Mouse (Mus musculus) limb, embryonic 14.5 days (tissue): ENCODE measurements around the gene Nrip2. TPM values are rescaled to one million over a fixed set of nuclear protein-coding genes. Genes with fewer than 3 reads are reported as not detected.

Source experiments
- ATAC-seq: fragments of 200-750 bp; cut with Nextera tagmentation; 2 replicates; pipeline ENCODE4 v1.8.0; 2017; ENCODE audit warnings: low read depth, moderate number of reproducible peaks, moderate TSS enrichment; ENCODE audit not compliant: low FRiP score
- DNase-seq: peaks from one replicate; pipeline ENCODE4 v3.0.0-alpha.2; 2015; ENCODE audit warnings: low spot score
- H3K27ac ChIP-seq: fragments of 300-500 bp; sonication (generic); replicated peaks from 2 replicates; pipeline ENCODE4 v1.5.1; 2014; ENCODE audit warnings: low read depth, mild to moderate bottlenecking, low read length, moderate library complexity, mixed read lengths
- H3K27me3 ChIP-seq: fragments of 300-500 bp; sonication (generic); 2 replicates; pipeline ENCODE4 v1.6.1; 2014; ENCODE audit warnings: low read length, mixed read lengths; ENCODE audit not compliant: control insufficient read depth, insufficient read depth
- H3K36me3 ChIP-seq: fragments of 300-500 bp; sonication (generic); 2 replicates; pipeline ENCODE4 v1.6.1; 2014; ENCODE audit warnings: mild to moderate bottlenecking, low read length, moderate library complexity, mixed read lengths; ENCODE audit not compliant: control insufficient read depth, insufficient read depth
- H3K4me1 ChIP-seq: fragments of 300-500 bp; sonication (generic); 2 replicates; pipeline ENCODE4 v1.6.1; 2014; ENCODE audit warnings: antibody characterized with exemption, low read length, mixed read lengths; ENCODE audit not compliant: control insufficient read depth, insufficient read depth
- H3K4me2 ChIP-seq: fragments of 300-500 bp; sonication (generic); replicated peaks from 2 replicates; pipeline ENCODE4 v1.6.1; 2014; ENCODE audit warnings: low read depth, mild to moderate bottlenecking, low read length, moderate library complexity; ENCODE audit not compliant: severe bottlenecking
- H3K4me3 ChIP-seq: fragments of 300-500 bp; sonication (generic); replicated peaks from 2 replicates; pipeline ENCODE4 v1.5.1; 2014; ENCODE audit warnings: low read length
- H3K9ac ChIP-seq: fragments of 300-500 bp; sonication (generic); 2 replicates; pipeline ENCODE4 v1.6.1; 2014; ENCODE audit warnings: mild to moderate bottlenecking, low read depth, low read length, moderate library complexity; ENCODE audit not compliant: severe bottlenecking
- H3K9me3 ChIP-seq: fragments of 300-500 bp; sonication (generic); 2 replicates; pipeline ENCODE4 v1.6.1; 2016; ENCODE audit warnings: low read length; ENCODE audit not compliant: control insufficient read depth
- POLR2A ChIP-seq: fragments of 200-500 bp; IDR thresholded peaks from 2 replicates; pipeline ENCODE4 v1.8.0; 2012; ENCODE audit warnings: inconsistent platforms, mild to moderate bottlenecking, moderate library complexity, borderline replicate concordance; ENCODE audit not compliant: insufficient read depth, insufficient read length; ENCODE audit errors: extremely low read depth
- WGBS: fragments of 180-500 bp; shearing (Covaris S2); extraction: QIAGEN DNeasy Blood & Tissue Kit; methylation state at CpG from one replicate; pipeline ENCODE4 v1.1.7; 2014; 5-methylcytosine and 5-hydroxymethylcytosine counted together
- polyA plus RNA-seq, 2 experiments: library from polyadenylated mRNA; depleted of rRNA in 1 of 2; stranded (reverse) in 1 of 2; unstranded in 1 of 2; fragments of >200 nt; fragmentation: Nextera tagmentation in 1 of 2; extraction: Ambion mirVana in 1 of 2; gene quantifications; 2 replicates each; pipeline versions ENCODE4 v1.2.1 to v1.2.3; 2012 to 2014

Nrip2 gene
- polyA plus RNA-seq, 2 experiments, result 5.7 to 7.0 TPM

DNA sequence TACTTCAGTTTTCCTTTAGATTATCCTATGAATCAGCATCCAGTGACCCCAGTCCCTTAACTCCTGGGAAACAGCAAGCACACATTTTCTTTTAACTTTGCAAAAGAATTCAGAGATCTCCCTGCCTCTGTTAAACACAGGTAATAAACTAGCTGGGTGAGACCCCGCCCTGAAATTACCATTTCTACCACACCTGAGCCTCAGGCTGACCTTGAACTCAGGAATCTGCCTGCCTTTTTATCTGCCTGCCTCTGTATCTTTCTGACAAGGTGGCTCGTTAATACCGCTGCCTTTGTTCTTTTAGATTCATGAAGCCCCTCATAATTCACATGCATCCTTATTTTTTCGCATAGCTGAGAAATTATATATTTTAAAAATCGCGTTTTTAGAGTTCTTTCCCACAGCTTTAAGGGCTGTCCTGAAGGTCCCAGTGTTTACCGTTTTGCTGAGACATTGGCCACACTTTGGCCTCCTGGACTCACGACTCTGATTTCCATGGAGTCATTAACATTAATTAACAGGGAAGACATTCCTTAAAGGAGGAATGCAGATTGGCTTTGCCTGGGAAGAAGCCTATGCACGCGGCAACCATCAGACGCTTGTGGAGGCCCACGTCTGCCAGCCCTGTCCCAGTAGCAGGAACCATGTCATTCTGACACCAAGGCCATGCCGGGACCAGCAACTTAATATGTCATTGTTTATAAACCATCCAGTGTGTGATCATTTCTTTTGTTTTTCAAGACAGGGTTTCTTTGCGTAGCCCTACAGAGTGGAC is 61.8 kb downstream of the Nrip2 start:
- Histone ChIP-seq H3K36me3 (no peaks in the 10 kb centered on the region), H3K4me2 (no peak overlapping the region), H3K4me1 (no peaks in the 10 kb centered on the region), H3K27me3 (no peaks in the 10 kb centered on the region), H3K27ac (no peak overlapping the region), H3K9me3 (no peaks in the 10 kb centered on the region), H3K4me3 (no peak overlapping the region), H3K9ac (no peak overlapping the region)
- DNase-seq, result no peak
- WGBS, result 77% methylated on average over 14 of the region's 14 CpGs
- TF ChIP-seq POLR2A, result no peak
- ATAC-seq, result no peak

DNA sequence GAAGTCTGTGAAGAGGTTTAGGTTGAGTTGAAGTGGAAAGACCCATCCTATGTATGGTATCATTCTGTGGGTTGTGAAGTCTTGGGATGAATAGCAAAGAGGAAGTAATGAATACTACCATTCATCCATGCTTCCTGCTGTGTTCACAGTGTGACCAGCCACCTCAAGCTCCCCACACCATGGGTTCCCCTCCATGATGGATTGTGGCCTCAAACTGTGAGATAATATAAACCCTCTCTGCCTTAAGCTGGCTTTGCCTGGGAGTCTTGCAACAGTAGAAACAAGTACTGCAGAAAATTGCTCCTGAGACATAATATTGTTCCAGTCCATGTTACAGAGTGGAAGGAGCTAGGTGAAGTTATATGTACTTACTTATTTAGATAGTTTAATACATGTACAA is 62.5 kb downstream of the Nrip2 start:
- Histone ChIP-seq H3K9ac (no peak overlapping the region), H3K27me3 (no peaks in the 10 kb centered on the region), H3K27ac (no peak overlapping the region), H3K4me3 (no peak overlapping the region), H3K36me3 (no peaks in the 10 kb centered on the region), H3K4me1 (no peaks in the 10 kb centered on the region), H3K4me2 (no peak overlapping the region), H3K9me3 (no peaks in the 10 kb centered on the region)
- no peak for DNase-seq
- no peak for ATAC-seq
- TF ChIP-seq POLR2A, result no peak

DNA sequence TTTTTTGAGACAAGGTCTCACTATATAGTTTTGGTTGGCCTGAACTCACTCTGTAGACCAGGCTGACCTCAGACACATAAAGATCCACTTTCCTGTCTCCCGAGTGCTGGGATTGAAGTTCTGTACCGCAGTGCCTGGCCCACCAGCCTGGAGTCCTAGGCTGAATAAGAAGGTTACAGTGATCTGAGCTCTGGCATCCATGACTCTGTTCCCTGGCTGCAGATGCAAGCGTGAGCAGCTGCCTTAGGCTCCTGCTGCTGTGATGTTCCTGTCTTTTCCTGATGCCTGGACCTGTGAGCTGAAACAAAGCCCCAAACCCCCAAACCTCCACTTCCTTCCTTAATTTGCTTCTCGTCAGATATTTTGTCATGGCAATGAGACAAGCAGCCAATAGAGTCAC is 65.9 kb downstream of the Nrip2 start:
- Histone ChIP-seq H3K4me2 (no peak overlapping the region), H3K9me3 (no peaks in the 10 kb centered on the region), H3K36me3 (no peaks in the 10 kb centered on the region), H3K4me1 (no peaks in the 10 kb centered on the region), H3K4me3 (no peak overlapping the region), H3K27ac (no peak overlapping the region), H3K27me3 (no peaks in the 10 kb centered on the region), H3K9ac (no peak overlapping the region)
- 77% methylated on average over 4 of the region's 4 CpGs for WGBS
- TF ChIP-seq POLR2A, result no peak
- DNase-seq (no peak), ATAC-seq (no peak)

Other genes starting within 250 kb of the Nrip2 start
- 4.6 and 5.3 TPM in 2 replicates for gene Tead4, start 98.5 kb upstream of the Nrip2 start, polyA plus RNA-seq (2012; rRNA removed)
- 3.7 and 5.8 TPM in 2 replicates for gene Tead4, start 98.5 kb upstream of the Nrip2 start, polyA plus RNA-seq (2014; fragmentation: Nextera tagmentation; extraction: Ambion mirVana)
- gene Tulp3, start 43.4 kb upstream of the Nrip2 start, polyA plus RNA-seq (2012; rRNA removed), result 49.0 and 56.1 TPM in 2 replicates
- 20.3 and 24.8 TPM in 2 replicates for gene Tulp3, start 43.4 kb upstream of the Nrip2 start, polyA plus RNA-seq (2014; fragmentation: Nextera tagmentation; extraction: Ambion mirVana)
- 58.8 and 61.3 TPM in 2 replicates for gene Rhno1, start 36.4 kb upstream of the Nrip2 start, polyA plus RNA-seq (2012; rRNA removed)
- 127 and 138 TPM in 2 replicates for gene Rhno1, start 36.4 kb upstream of the Nrip2 start, polyA plus RNA-seq (2014; fragmentation: Nextera tagmentation; extraction: Ambion mirVana)
- 81.2 and 93.9 TPM in 2 replicates for gene Foxm1, start 36.3 kb upstream of the Nrip2 start, polyA plus RNA-seq (2012; rRNA removed)
- 30.9 and 33.1 TPM in 2 replicates for gene Foxm1, start 36.3 kb upstream of the Nrip2 start, polyA plus RNA-seq (2014; fragmentation: Nextera tagmentation; extraction: Ambion mirVana)
- 0.77 and 1.1 TPM in 2 replicates for gene Tex52, start 23.8 kb upstream of the Nrip2 start, polyA plus RNA-seq (2012; rRNA removed)
- gene Tex52, start 23.8 kb upstream of the Nrip2 start, polyA plus RNA-seq (2014; fragmentation: Nextera tagmentation; extraction: Ambion mirVana), result 0.26 and 0.37 TPM in 2 replicates
- gene Gm44596, start 23.8 kb upstream of the Nrip2 start, polyA plus RNA-seq (2012; rRNA removed), result not detected in 2 replicates
- not detected in 2 replicates for gene Gm44596, start 23.8 kb upstream of the Nrip2 start, polyA plus RNA-seq (2014; fragmentation: Nextera tagmentation; extraction: Ambion mirVana)
- gene Itfg2, start 25.6 kb downstream of the Nrip2 start, polyA plus RNA-seq (2012; rRNA removed), result 34.5 and 41.5 TPM in 2 replicates
- 29.0 and 32.1 TPM in 2 replicates for gene Itfg2, start 25.6 kb downstream of the Nrip2 start, polyA plus RNA-seq (2014; fragmentation: Nextera tagmentation; extraction: Ambion mirVana)
- 187 and 227 TPM in 2 replicates for gene Fkbp4, start 39.4 kb downstream of the Nrip2 start, polyA plus RNA-seq (2012; rRNA removed)
- gene Fkbp4, start 39.4 kb downstream of the Nrip2 start, polyA plus RNA-seq (2014; fragmentation: Nextera tagmentation; extraction: Ambion mirVana), result 297 and 306 TPM in 2 replicates
- gene Pzp, start 127.4 kb downstream of the Nrip2 start, polyA plus RNA-seq (2012; rRNA removed), result 0.06 and 0.47 TPM in 2 replicates
- not detected in 2 replicates for gene Pzp, start 127.4 kb downstream of the Nrip2 start, polyA plus RNA-seq (2014; fragmentation: Nextera tagmentation; extraction: Ambion mirVana)
- gene A2ml1, start 182.3 kb downstream of the Nrip2 start, polyA plus RNA-seq (2012; rRNA removed), result 0.10 TPM in 1 of 2 replicates, not detected in the other
- not detected in 2 replicates for gene A2ml1, start 182.3 kb downstream of the Nrip2 start, polyA plus RNA-seq (2014; fragmentation: Nextera tagmentation; extraction: Ambion mirVana)
- gene Klrb1a, start 224.2 kb downstream of the Nrip2 start, polyA plus RNA-seq (2012; rRNA removed), result not detected in 2 replicates
- not detected in 2 replicates for gene Klrb1a, start 224.2 kb downstream of the Nrip2 start, polyA plus RNA-seq (2014; fragmentation: Nextera tagmentation; extraction: Ambion mirVana)